Mouse (Mus musculus) E14TG2a.4 (cell line): ENCODE measurements at regions not wholly inside any gene's neighbourhood (a gene's known extent, or its start where the extent isn't known, plus 50 kb on each side); places are given as distances from the start of the nearest gene placed in this dataset.

Experiments used
- H3K27me3 ChIP-seq: 2 replicates; pipeline ENCODE4 v1.6.1; 2014; ENCODE audit warnings: low read length, control low read depth; ENCODE audit not compliant: insufficient read depth
- H3K36me3 ChIP-seq: 2 replicates; pipeline ENCODE4 v1.6.1; 2014; ENCODE audit warnings: low read length, control low read depth; ENCODE audit not compliant: insufficient read depth
- H3K4me1 ChIP-seq: replicated peaks from 2 replicates; pipeline ENCODE4 v1.6.1; 2014; ENCODE audit warnings: low read depth, low read length, control low read depth
- H3K4me3 ChIP-seq: replicated peaks from 2 replicates; pipeline ENCODE4 v1.5.1; 2014; ENCODE audit warnings: mild to moderate bottlenecking, low read length
- H3K9me3 ChIP-seq: 2 replicates; pipeline ENCODE4 v1.6.1; 2014; ENCODE audit warnings: low read length, control low read depth
- CTCF ChIP-seq: conservative IDR thresholded peaks from 2 replicates; pipeline ENCODE4 v1.5.1; 2014; ENCODE audit warnings: low read length
- NANOG ChIP-seq: IDR thresholded peaks from 2 replicates; pipeline ENCODE4 v1.6.1; 2014; ENCODE audit warnings: borderline replicate concordance, low read length, mixed read lengths
- POU5F1 ChIP-seq: IDR thresholded peaks from 2 replicates; pipeline ENCODE4 v1.6.1; 2014; ENCODE audit warnings: low read length, borderline replicate concordance

DNA sequence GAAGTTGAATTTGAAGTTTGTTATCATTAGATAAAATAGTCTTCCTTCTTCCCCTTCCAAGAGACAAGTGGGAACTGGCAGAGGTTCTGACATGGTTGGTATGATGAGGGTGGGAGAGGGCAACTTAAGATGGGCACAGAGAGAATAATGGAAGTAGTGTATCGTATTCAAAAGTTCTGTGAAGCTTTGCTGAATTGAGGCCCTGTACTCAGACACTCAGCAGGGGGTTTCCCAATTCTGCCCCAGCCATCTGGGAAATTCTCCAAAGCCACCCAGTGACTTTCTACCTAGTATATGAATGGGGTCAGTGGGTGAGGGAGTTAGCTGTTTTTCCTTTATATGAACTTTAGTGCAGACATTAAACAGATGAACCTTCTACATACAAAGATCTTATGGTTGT, 1058.7 kb downstream of the Gsdmc2 start:
- Histone ChIP-seq H3K36me3 (no peaks in the 10 kb centered on the region), H3K27me3 (no peaks in the 10 kb centered on the region), H3K4me1 (no peaks in the 10 kb centered on the region), H3K9me3 (no peaks in the 10 kb centered on the region), H3K4me3 (no peak overlapping the region)
- TF ChIP-seq POU5F1 (no peak), CTCF (no peak), NANOG (no peak)

DNA sequence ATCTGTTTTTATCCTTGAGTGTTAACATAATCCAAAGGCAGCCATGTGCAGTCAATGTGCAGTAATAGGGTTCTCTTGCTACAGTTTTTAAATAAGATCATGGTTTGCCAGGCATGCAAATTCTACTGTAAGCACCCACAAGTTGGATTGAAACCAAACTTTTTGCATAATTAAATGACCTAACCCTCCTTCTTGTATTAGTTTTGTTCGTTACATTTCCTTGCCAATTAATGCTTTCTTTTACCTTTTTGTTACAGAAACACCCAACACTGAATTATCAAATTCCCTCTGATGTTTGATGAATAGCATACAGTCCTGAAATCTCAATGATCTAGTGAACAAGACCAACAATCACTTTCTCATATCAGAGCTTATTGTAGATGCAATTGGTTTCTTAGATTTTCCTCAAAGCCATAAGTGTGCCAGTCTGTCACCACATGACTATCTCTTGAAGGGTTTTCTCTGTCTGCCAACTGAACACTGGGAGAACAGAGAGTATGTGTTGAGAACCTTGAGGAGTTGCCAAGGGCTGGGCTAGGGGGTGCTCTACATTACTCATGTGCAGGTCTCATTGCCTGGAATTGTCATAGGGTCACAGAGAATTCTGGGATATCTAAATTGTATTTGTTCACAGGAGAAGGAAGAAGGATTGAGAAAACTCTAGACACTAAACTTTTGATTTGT, 1060.4 kb downstream of the Gsdmc2 start:
- no peaks in the 10 kb centered on the region for H3K27me3 ChIP-seq
- no peaks in the 10 kb centered on the region for H3K36me3 ChIP-seq
- H3K4me1 ChIP-seq = no peaks in the 10 kb centered on the region
- no peaks in the 10 kb centered on the region for H3K9me3 ChIP-seq
- no peak for TF ChIP-seq POU5F1
- TF ChIP-seq CTCF = no peak
- no peak for TF ChIP-seq NANOG
- H3K4me3 ChIP-seq = no peak overlapping the region

GRCm38 (mm10) chr15:62778899-62779298, 1066.1 kb downstream of the Gsdmc2 start:
- Histone ChIP-seq H3K36me3 (no peaks in the 10 kb centered on the region), H3K9me3 (no peaks in the 10 kb centered on the region), H3K4me3 (no peak overlapping the region), H3K4me1 (no peaks in the 10 kb centered on the region), H3K27me3 (no peaks in the 10 kb centered on the region)
- TF ChIP-seq CTCF (no peak), NANOG (no peak), POU5F1 (no peak)

GRCm38 (mm10) chr15:62752686-62753085, 1092.3 kb downstream of the Gsdmc2 start:
- Histone ChIP-seq H3K9me3 (no peaks in the 10 kb centered on the region), H3K4me1 (no peaks in the 10 kb centered on the region), H3K4me3 (no peak overlapping the region), H3K27me3 (no peaks in the 10 kb centered on the region), H3K36me3 (no peaks in the 10 kb centered on the region)
- TF ChIP-seq CTCF = no peak
- no peak for TF ChIP-seq NANOG
- no peak for TF ChIP-seq POU5F1

DNA sequence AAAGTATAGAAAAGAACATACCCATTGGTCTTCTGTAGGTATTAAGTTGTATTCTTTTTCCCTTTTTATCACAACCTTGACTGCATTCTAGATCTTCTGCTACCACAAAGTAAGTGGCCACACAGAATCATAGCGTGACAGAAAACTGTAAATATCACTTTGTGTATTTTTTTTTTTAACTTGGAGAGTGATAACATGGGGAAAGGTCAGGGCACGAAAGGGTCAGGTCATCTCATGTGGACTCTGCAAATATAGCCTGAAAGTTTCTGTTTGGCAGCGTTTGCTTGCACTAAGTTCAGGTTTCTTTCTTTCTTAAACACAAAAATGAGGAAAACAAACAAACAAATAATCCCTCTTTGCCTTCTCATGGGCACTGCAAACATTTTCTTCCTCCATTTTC, 1101.1 kb downstream of the Gsdmc2 start:
- H3K27me3 ChIP-seq = no peaks in the 10 kb centered on the region
- no peaks in the 10 kb centered on the region for H3K36me3 ChIP-seq
- TF ChIP-seq CTCF (no peak), POU5F1 (no peak), NANOG (no peak)
- H3K4me3 ChIP-seq = no peak overlapping the region
- no peaks in the 10 kb centered on the region for H3K4me1 ChIP-seq
- no peaks in the 10 kb centered on the region for H3K9me3 ChIP-seq

DNA sequence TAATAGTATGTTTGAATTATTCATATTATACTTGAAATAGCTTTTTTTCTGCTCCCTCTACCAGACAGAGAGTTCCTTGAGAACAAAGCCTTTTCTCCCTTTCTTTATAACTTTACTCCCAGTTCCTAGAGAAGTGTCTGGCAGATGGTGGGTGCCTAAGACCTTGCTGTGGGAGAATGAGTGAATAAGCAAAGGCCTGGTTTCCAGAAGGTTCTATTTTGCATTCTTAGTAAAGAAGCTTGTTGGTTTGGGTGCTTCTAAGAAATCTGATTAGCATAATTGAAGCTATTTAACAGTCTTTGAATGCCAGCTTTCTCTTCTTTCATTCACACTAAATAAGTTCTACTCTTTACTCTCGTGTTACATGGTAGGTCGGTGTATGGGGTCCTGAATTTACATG, 1104.2 kb downstream of the Gsdmc2 start:
- Histone ChIP-seq H3K4me1 (no peaks in the 10 kb centered on the region), H3K36me3 (no peaks in the 10 kb centered on the region), H3K27me3 (no peaks in the 10 kb centered on the region), H3K4me3 (no peak overlapping the region), H3K9me3 (no peaks in the 10 kb centered on the region)
- TF ChIP-seq CTCF (no peak), NANOG (no peak)

GRCm38 (mm10) chr15:62735334-62735733, 1109.6 kb downstream of the Gsdmc2 start:
- Histone ChIP-seq H3K36me3 (no peaks in the 10 kb centered on the region), H3K4me3 (no peak overlapping the region), H3K9me3 (no peaks in the 10 kb centered on the region), H3K27me3 (no peaks in the 10 kb centered on the region), H3K4me1 (no peaks in the 10 kb centered on the region)
- TF ChIP-seq NANOG (no peak), CTCF (no peak), POU5F1 (no peak)

DNA sequence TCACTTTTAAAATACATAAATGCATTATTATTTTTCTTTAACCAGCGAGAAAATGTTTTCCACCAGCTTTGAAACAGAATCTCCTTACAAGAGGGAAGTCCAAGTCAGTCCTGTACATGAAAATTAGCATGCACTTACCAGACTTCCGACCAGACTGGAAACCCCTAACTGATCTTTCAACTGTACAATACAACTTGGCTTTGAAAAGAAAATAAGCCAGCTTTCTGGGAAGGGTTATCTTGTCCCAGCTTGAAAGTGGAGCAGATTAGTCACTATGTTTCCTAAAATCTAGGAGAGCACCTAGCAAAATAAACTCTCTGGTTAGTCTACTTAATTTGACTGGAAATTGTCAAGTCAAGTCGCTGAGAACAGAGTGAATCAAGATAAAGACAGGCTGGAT, 1110.1 kb downstream of the Gsdmc2 start:
- H3K36me3 ChIP-seq = no peaks in the 10 kb centered on the region
- no peaks in the 10 kb centered on the region for H3K4me1 ChIP-seq
- no peaks in the 10 kb centered on the region for H3K27me3 ChIP-seq
- H3K9me3 ChIP-seq = no peaks in the 10 kb centered on the region
- H3K4me3 ChIP-seq = no peak overlapping the region
- TF ChIP-seq POU5F1 (no peak), CTCF (no peak), NANOG (no peak)

- TF ChIP-seq NANOG (no peak), POU5F1 (no peak)
- Histone ChIP-seq H3K4me1 (no peaks in the 10 kb centered on the region), H3K4me3 (no peak overlapping the region), H3K27me3 (no peaks in the 10 kb centered on the region), H3K9me3 (no peaks in the 10 kb centered on the region), H3K36me3 (no peaks in the 10 kb centered on the region)
Measured at GRCm38 (mm10) chr15:62730524-62730923, 1114.5 kb downstream of the Gsdmc2 start.
